Mouse (Mus musculus) midbrain, embryonic 12.5 days (tissue): ENCODE data around the gene Kcne4. TPM values are rescaled to one million over a fixed set of nuclear protein-coding genes. Genes with fewer than 3 reads are reported as not detected.

Experiments
- ATAC-seq: fragments of 200-750 bp; cut with Nextera tagmentation; 2 replicates; pipeline ENCODE4 v1.8.0; 2017; ENCODE audit warnings: low read depth, moderate TSS enrichment, moderate library complexity; ENCODE audit not compliant: low FRiP score
- H3K27ac ChIP-seq: fragments of 300-500 bp; sonication (generic); replicated peaks from 2 replicates; pipeline ENCODE4 v1.5.1; 2016; ENCODE audit warnings: mild to moderate bottlenecking
- H3K27me3 ChIP-seq: fragments of 300-500 bp; sonication (generic); 2 replicates; pipeline ENCODE4 v1.6.1; 2016; ENCODE audit warnings: mild to moderate bottlenecking
- H3K36me3 ChIP-seq: fragments of 300-500 bp; sonication (generic); 2 replicates; pipeline ENCODE4 v1.6.1; 2016
- H3K4me1 ChIP-seq: fragments of 300-500 bp; sonication (generic); 2 replicates; pipeline ENCODE4 v1.6.1; 2016
- H3K4me2 ChIP-seq: fragments of 300-500 bp; sonication (generic); replicated peaks from 2 replicates; pipeline ENCODE4 v1.6.1; 2016; ENCODE audit warnings: mild to moderate bottlenecking, moderate library complexity
- H3K4me3 ChIP-seq: fragments of 300-500 bp; sonication (generic); 2 replicates; pipeline ENCODE4 v1.5.1; 2016; ENCODE audit warnings: mild to moderate bottlenecking
- H3K9ac ChIP-seq: fragments of 300-500 bp; sonication (generic); replicated peaks from 2 replicates; pipeline ENCODE4 v1.6.1; 2016; ENCODE audit warnings: mild to moderate bottlenecking, moderate library complexity
- H3K9me3 ChIP-seq: fragments of 300-500 bp; sonication (generic); 2 replicates; pipeline ENCODE4 v1.6.1; 2016; ENCODE audit warnings: mild to moderate bottlenecking
- WGBS: fragments of 180-500 bp; shearing (Covaris S2); methylation state at CpG from one replicate; pipeline ENCODE4 v1.1.7; 2016; 5-methylcytosine and 5-hydroxymethylcytosine counted together
- polyA plus RNA-seq: library from polyadenylated mRNA; unstranded; fragments of >200 nt; fragmentation: Nextera tagmentation; extraction: Ambion mirVana; gene quantifications from 2 replicates; pipeline ENCODE4 v1.2.1, GENCODE M21; 2016

Gene Kcne4
- polyA plus RNA-seq, 1 experiment from 2014 or later, result 2.5 TPM

- no peak overlapping the region for H3K4me3 ChIP-seq
- ATAC-seq, result no peak
- H3K27me3 ChIP-seq, result no peaks in the 10 kb centered on the region
- H3K36me3 ChIP-seq, result no peaks in the 10 kb centered on the region
- no peaks in the 10 kb centered on the region for H3K9me3 ChIP-seq
- H3K4me1 ChIP-seq, result no peaks in the 10 kb centered on the region
- no peak overlapping the region for H3K27ac ChIP-seq
- no peak overlapping the region for H3K4me2 ChIP-seq
- WGBS, result 75% methylated on average over 1 of the region's 1 CpGs
- H3K9ac ChIP-seq, result no peak overlapping the region
These were observed 45.7 kb downstream of the Kcne4 start for GRCm38 (mm10) chr1:78862281-78862680.

- Histone ChIP-seq H3K27me3 (no peaks in the 10 kb centered on the region), H3K4me3 (no peak overlapping the region), H3K4me2 (no peak overlapping the region), H3K9ac (no peak overlapping the region), H3K27ac (no peak overlapping the region), H3K36me3 (no peaks in the 10 kb centered on the region), H3K4me1 (no peaks in the 10 kb centered on the region), H3K9me3 (no peaks in the 10 kb centered on the region)
- 87% methylated on average over 2 of the region's 2 CpGs for WGBS
- ATAC-seq, result no peak
These were observed 47.3 kb downstream of the Kcne4 start for GRCm38 (mm10) chr1:78863833-78864232.

DNA sequence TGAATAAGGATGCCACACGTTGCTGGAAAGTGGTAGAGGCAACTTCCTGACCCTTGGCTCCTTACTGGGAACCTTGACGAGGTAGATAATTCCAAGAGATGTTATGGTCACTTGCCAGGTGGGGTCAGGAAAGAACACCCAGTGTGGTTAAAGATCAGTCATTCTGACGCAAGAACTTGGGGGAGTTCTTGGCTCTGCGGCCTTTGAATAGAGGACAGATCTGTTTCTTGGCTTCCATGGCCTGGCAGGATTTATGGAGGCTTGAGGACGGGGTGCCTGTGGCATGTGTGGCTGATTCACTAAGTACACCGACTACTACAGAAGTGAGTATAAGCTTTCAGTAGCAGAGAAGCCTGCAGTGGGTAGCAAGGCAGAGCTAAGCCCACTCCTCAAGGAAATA is 47.8 kb downstream of the Kcne4 start:
- Histone ChIP-seq H3K9me3 (no peaks in the 10 kb centered on the region), H3K36me3 (no peaks in the 10 kb centered on the region), H3K27ac (no peak overlapping the region), H3K4me2 (no peak overlapping the region), H3K4me3 (no peak overlapping the region), H3K27me3 (no peaks in the 10 kb centered on the region), H3K9ac (no peak overlapping the region), H3K4me1 (no peaks in the 10 kb centered on the region)
- no peak for ATAC-seq
- 86% methylated on average over 6 of the region's 6 CpGs for WGBS

GRCm38 (mm10) chr1:78864799-78865346 is 48.3 kb downstream of the Kcne4 start:
- no peak overlapping the region for H3K9ac ChIP-seq
- H3K4me3 ChIP-seq, result no peak overlapping the region
- WGBS, result 85% methylated on average over 4 of the region's 4 CpGs
- ATAC-seq, result no peak
- no peaks in the 10 kb centered on the region for H3K9me3 ChIP-seq
- H3K27me3 ChIP-seq, result no peaks in the 10 kb centered on the region
- H3K36me3 ChIP-seq, result no peaks in the 10 kb centered on the region
- H3K4me2 ChIP-seq, result no peak overlapping the region
- no peak overlapping the region for H3K27ac ChIP-seq
- no peaks in the 10 kb centered on the region for H3K4me1 ChIP-seq

DNA sequence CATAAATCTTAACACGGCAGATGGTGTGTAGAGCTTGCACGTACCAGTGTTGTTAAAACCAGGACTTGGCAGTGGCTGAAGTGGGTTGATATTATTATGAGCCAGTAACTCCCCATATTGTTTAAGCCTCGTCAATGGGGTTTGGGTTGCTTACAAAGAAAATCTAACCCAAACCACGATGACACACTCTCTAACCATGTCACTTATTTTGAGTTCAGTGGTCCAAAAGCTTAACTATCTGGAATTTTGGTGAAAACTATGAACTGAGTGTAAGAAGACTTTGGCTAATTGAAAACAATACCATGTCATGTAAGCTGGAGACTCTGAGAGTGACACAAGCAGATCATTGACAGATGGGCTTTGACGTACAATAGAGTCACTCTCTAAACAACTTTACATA is 49.4 kb downstream of the Kcne4 start:
- H3K9me3 ChIP-seq, result no peaks in the 10 kb centered on the region
- ATAC-seq, result no peak
- WGBS, result 90% methylated on average over 5 of the region's 5 CpGs

DNA sequence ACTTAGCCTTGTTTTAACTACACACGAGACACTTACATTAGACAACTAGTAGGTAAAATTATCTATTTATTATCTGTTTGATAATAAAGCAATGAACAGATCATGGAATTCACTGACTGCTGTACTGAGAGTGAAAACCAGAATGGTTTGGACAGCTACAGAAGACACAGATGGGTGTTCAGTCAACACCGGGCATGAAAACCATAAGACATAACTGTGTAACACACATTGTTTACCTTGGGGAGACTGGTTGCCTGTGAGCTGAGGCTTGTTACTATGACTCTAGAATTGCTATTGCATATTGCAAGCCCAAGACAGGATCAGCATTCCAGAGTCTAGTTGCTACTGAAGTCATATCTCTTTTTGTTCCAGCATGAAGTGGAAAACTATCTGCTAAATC is 49.9 kb downstream of the Kcne4 start:
- H3K9me3 ChIP-seq, result no peaks in the 10 kb centered on the region
- H3K27me3 ChIP-seq, result no peaks in the 10 kb centered on the region
- H3K4me1 ChIP-seq, result no peaks in the 10 kb centered on the region
- 95% methylated on average over 2 of the region's 2 CpGs for WGBS
- no peak overlapping the region for H3K27ac ChIP-seq
- H3K4me3 ChIP-seq, result no peak overlapping the region
- H3K4me2 ChIP-seq, result no peak overlapping the region
- no peak overlapping the region for H3K9ac ChIP-seq
- ATAC-seq, result no peak
- H3K36me3 ChIP-seq, result no peaks in the 10 kb centered on the region

More for the DNA sequence above, 49.4 kb downstream of the Kcne4 start:
- Histone ChIP-seq H3K9ac (no peak overlapping the region), H3K27ac (no peak overlapping the region), H3K4me2 (no peak overlapping the region), H3K27me3 (no peaks in the 10 kb centered on the region), H3K36me3 (no peaks in the 10 kb centered on the region), H3K4me3 (no peak overlapping the region), H3K4me1 (no peaks in the 10 kb centered on the region)

Other genes starting within 250 kb of the Kcne4 start
- 92.1 and 92.8 TPM in 2 replicates for gene Acsl3, start 158.9 kb upstream of the Kcne4 start, polyA plus RNA-seq
- gene Utp14b, start 158.7 kb upstream of the Kcne4 start, polyA plus RNA-seq, result 3.6 and 3.8 TPM in 2 replicates